Mouse (Mus musculus) forebrain, embryonic 14.5 days (tissue): ENCODE measurements around the gene Dguok. TPM values are rescaled to one million over a fixed set of nuclear protein-coding genes. Genes with fewer than 3 reads are reported as not detected.

Experiments used
- ATAC-seq: fragments of 200-750 bp; cut with Nextera tagmentation; 2 replicates; pipeline ENCODE4 v1.8.0; 2017; ENCODE audit warnings: mild to moderate bottlenecking, moderate library complexity
- DNase-seq: peaks from one replicate; pipeline ENCODE4 v3.0.0-alpha.2; 2015; ENCODE audit warnings: low spot score
- H3K27ac ChIP-seq: fragments of 300-500 bp; sonication (generic); 2 replicates; pipeline ENCODE4 v1.5.1; 2014; ENCODE audit warnings: low read depth, mild to moderate bottlenecking, control low read depth, low read length, moderate library complexity
- H3K27me3 ChIP-seq: fragments of 300-500 bp; sonication (generic); replicated peaks from 2 replicates; pipeline ENCODE4 v1.6.1; 2014; ENCODE audit warnings: low read length, control low read depth, mixed read lengths; ENCODE audit not compliant: control insufficient read depth, insufficient read depth
- H3K36me3 ChIP-seq: fragments of 300-500 bp; sonication (generic); 2 replicates; pipeline ENCODE4 v1.6.1; 2014; ENCODE audit warnings: low read length, control low read depth; ENCODE audit not compliant: control insufficient read depth, insufficient read depth
- H3K4me1 ChIP-seq: fragments of 300-500 bp; sonication (generic); 2 replicates; pipeline ENCODE4 v1.6.1; 2014; ENCODE audit warnings: antibody characterized with exemption, low read length, control low read depth; ENCODE audit not compliant: control insufficient read depth, insufficient read depth
- H3K4me2 ChIP-seq: fragments of 300-500 bp; sonication (generic); 2 replicates; pipeline ENCODE4 v1.6.1; 2014; ENCODE audit warnings: mild to moderate bottlenecking, control low read depth, low read length
- H3K4me3 ChIP-seq: fragments of 300-500 bp; sonication (generic); 2 replicates; pipeline ENCODE4 v1.5.1; 2014; ENCODE audit warnings: low read depth, low read length, control low read depth
- H3K9ac ChIP-seq: fragments of 300-500 bp; sonication (generic); 2 replicates; pipeline ENCODE4 v1.6.1; 2014; ENCODE audit warnings: mild to moderate bottlenecking, low read length, control low read depth, moderate library complexity
- H3K9me3 ChIP-seq: fragments of 300-500 bp; sonication (generic); replicated peaks from 2 replicates; pipeline ENCODE4 v1.6.1; 2016; ENCODE audit warnings: low read length, control low read depth, mixed read lengths; ENCODE audit not compliant: control insufficient read depth
- WGBS: fragments of 180-500 bp; shearing (Covaris S2); extraction: QIAGEN DNeasy Blood & Tissue Kit; methylation state at CpG from one replicate; pipeline ENCODE4 v1.1.7; 2014; 5-methylcytosine and 5-hydroxymethylcytosine counted together
- polyA plus RNA-seq: library from polyadenylated mRNA; unstranded; fragments of >200 nt; fragmentation: Nextera tagmentation; extraction: Ambion mirVana; gene quantifications from 2 replicates; pipeline ENCODE4 v1.2.1, GENCODE M21; 2014

Gene Dguok
- polyA plus RNA-seq, 1 experiment from 2014 or later = 71.1 TPM

DNA sequence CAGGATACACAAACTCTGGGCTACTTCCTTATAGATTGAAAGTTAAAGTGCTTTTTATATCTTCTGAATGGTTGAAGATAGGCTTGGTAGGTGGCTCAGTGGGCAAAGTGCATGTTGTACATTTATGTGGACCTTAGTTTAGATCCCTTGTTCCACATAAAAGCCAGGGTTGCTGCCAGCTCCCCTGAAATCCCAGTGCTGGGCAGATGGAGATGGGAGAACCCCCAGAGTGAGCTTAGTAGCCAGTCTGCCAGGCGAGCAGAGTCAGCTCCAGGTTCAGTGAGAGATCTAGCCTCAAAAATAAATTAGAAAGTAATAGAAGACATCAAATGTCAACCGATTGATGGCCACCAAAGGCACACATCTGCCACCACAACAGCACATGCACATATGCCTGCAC is 25.8 kb upstream of the Dguok start:
- Histone ChIP-seq H3K9me3 (no peaks in the 10 kb centered on the region), H3K4me2 (no peak overlapping the region), H3K4me3 (no peak overlapping the region), H3K27me3 (no peaks in the 10 kb centered on the region), H3K36me3 (no peaks in the 10 kb centered on the region), H3K4me1 (no peaks in the 10 kb centered on the region), H3K9ac (no peak overlapping the region), H3K27ac (no peak overlapping the region)
- ATAC-seq (no peak), DNase-seq (no peak)
- WGBS = 70% methylated on average over 2 of the region's 2 CpGs

DNA sequence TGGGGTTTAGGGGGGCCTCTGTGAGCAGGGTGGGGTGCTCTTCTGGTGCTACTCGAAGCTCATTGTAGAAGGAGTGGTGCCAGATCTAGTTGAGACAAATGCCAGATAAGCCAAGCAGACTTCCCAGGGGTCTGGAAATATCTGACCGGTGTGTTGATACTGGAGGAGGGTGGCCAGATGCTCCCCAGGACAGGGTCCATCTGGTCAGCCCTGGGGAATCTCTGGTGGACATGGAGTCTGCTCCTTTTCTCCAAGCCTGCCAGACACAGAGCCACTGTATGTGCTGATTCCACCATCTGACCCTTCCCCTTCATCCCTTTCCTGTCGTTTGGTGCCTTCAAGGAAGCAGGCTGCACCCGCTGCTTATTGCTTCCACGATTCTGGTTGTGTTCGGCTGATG is 16.4 kb upstream of the Dguok start:
- no peaks in the 10 kb centered on the region for H3K27me3 ChIP-seq
- no peaks in the 10 kb centered on the region for H3K4me1 ChIP-seq
- no peak overlapping the region for H3K4me2 ChIP-seq
- 78% methylated on average over 6 of the region's 6 CpGs for WGBS
- ATAC-seq = no peak
- H3K36me3 ChIP-seq = no peaks in the 10 kb centered on the region
- no peaks in the 10 kb centered on the region for H3K9me3 ChIP-seq
- no peak overlapping the region for H3K4me3 ChIP-seq
- DNase-seq = no peak
- no peak overlapping the region for H3K27ac ChIP-seq
- H3K9ac ChIP-seq = no peak overlapping the region

DNA sequence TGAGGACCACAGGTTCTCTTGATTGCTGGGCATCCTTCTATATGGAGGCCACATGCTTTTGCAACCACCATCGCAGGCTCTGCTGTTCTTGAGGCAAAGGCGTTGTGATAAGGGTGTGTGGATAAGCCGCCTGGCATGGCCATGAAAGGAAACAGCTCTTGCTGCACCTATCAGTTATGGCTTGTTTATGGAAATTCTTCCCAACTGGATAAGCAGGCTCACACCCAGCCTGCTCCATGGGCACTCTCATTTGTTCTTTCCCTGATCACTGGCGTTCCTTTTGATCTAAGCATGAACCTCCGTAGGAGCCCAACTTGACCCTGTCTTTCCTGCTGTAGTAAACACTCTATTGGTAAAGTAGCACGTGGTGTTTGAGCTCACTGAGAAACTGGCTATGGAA is 15.0 kb upstream of the Dguok start:
- DNase-seq = no peak
- Histone ChIP-seq H3K9me3 (no peaks in the 10 kb centered on the region), H3K36me3 (no peaks in the 10 kb centered on the region), H3K4me1 (no peaks in the 10 kb centered on the region), H3K27ac (no peak overlapping the region), H3K27me3 (no peaks in the 10 kb centered on the region), H3K4me3 (no peak overlapping the region), H3K4me2 (no peak overlapping the region), H3K9ac (no peak overlapping the region)
- whole genome bisulfite sequencing = 77% methylated on average over 6 of the region's 6 CpGs
- no peak for ATAC-seq

DNA sequence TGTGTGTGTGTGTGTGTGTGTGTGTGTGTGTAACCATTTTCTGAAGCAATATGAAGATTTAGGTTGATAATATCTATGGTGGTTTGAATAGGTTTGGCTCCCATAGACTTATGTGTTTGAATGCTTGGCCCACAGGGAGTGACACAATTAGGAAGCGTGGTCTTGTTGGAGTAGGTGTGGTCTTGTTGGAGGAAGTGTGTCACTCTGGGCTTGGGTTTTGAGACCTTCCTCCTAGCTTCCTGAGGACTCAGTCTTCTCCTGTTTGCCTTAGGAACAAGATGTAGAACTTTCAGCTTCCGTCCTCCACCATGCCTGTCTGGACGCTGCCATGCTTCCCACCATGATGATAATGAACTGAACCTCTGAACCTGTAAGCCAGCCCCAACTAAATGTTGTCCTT is 11.9 kb upstream of the Dguok start:
- H3K27me3 ChIP-seq = 0 out of 2 replicates have a peak, but pooled peaks cover 5% of the 10 kb centered on the region
- WGBS = 85% methylated on average over 3 of the region's 3 CpGs
- H3K4me3 ChIP-seq = no peak overlapping the region
- H3K36me3 ChIP-seq = no peaks in the 10 kb centered on the region
- DNase-seq (no peak), ATAC-seq (no peak)
- H3K27ac ChIP-seq = no peak overlapping the region
- no peak overlapping the region for H3K9ac ChIP-seq
- H3K4me1 ChIP-seq = no peaks in the 10 kb centered on the region
- H3K9me3 ChIP-seq = no peaks in the 10 kb centered on the region
- no peak overlapping the region for H3K4me2 ChIP-seq

DNA sequence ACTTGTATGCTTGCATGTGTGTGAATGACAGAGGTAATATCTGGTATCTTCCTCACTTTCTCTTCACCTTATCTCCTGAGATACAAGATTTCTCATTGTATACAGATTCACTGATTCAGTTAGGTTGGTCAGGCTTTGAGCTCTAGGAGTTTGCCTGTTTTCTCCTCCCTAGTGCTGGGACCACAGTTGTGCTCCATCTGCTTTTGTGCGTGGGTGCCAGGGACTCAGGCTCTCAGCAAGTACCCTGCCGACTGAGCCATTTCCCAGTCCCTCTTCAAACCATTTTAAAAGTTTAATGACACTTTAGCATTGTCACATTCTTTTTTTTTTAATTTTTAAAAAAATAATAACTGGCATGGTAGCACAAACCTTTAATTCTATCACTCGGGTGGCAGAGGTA is 8.4 kb upstream of the Dguok start:
- Histone ChIP-seq H3K36me3 (no peaks in the 10 kb centered on the region), H3K4me2 (no peak overlapping the region), H3K9me3 (no peaks in the 10 kb centered on the region), H3K4me3 (no peak overlapping the region), H3K27me3 (0 out of 2 replicates have a peak, but pooled peaks cover 5% of the 10 kb centered on the region), H3K9ac (no peak overlapping the region), H3K27ac (no peak overlapping the region), H3K4me1 (no peaks in the 10 kb centered on the region)
- WGBS = 74% methylated on average over 3 of the region's 3 CpGs
- no peak for DNase-seq
- no peak for ATAC-seq

DNA sequence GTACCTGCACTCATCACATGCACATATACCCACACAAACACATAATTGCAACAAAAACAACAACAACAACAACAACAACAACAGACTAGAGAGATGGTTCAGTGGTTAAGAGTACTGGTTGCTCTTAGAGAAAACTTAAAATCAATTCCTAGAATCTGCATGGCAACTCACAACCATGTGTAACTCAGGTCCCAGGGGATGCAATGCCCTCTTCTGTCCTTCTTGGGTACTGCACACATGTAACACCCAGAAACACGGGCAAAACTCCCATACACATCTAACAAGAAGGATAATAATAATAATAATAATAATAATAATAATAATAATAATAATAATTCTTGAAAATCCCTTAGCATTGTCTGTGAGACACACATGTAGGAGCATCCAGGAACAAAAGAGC is 5.7 kb upstream of the Dguok start:
- ATAC-seq (peak; percentile 52; the same call in 1 of the 2 replicates), DNase-seq (peak; percentile 74)
- Histone ChIP-seq H3K4me2 (no peak overlapping the region), H3K27ac (no peak overlapping the region), H3K36me3 (no peaks in the 10 kb centered on the region), H3K9ac (no peak overlapping the region), H3K4me1 (no peaks in the 10 kb centered on the region; the same call in 1 of the 2 replicates), H3K9me3 (no peaks in the 10 kb centered on the region), H3K27me3 (0 out of 2 replicates have a peak, but pooled peaks cover 5% of the 10 kb centered on the region), H3K4me3 (no peak overlapping the region)
- 16% methylated on average over 1 of the region's 1 CpGs for WGBS

DNA sequence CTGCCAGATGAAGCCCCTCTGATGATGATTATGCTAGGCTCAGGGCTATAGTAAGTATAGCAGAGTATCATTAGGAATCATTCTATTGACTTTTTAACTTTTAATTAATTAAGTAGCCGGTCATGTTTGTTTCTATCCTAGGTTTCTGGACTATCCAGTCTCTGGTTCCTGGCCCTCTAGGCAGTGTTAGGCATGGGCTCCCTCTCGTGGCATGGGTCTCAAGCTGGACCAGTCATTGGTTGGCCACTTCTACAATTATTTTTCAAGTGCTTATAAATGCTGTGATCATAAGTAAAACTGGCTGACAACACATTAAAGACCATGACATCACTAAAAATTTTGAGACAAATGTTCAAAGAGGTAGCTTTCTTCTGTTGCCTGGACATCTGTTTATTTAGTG is 3.4 kb upstream of the Dguok start:
- Histone ChIP-seq H3K9ac (no peak overlapping the region), H3K27me3 (no peaks in the 10 kb centered on the region), H3K4me3 (no peak overlapping the region), H3K4me2 (no peak overlapping the region), H3K36me3 (no peaks in the 10 kb centered on the region), H3K9me3 (no peaks in the 10 kb centered on the region), H3K4me1 (peaks cover 10% of the 10 kb centered on the region), H3K27ac (no peak overlapping the region)
- no peak for ATAC-seq
- DNase-seq = no peak
- 61% methylated on average over 2 of the region's 2 CpGs for WGBS

DNA sequence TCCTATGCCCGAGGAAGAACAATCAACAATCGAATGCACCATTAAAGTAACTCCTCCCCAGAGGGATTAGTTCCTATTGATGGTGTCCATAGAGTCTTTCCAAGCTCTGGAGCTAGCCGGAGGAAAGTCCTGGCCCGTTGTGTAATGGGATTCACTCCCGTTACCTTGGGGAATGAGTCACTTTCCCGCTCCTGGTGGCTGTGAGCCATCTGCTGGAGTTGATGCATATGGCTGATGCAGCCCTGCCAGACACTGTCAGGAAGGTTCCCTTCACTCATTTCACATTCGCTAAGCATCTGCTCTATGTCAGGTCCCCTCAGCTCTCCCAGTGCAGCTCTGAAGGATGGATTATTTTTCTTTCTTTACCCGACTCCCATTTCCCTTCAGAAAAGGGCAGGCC is 2.7 kb upstream of the Dguok start:
- Histone ChIP-seq H3K9me3 (no peaks in the 10 kb centered on the region), H3K4me1 (peaks cover 10% of the 10 kb centered on the region), H3K4me2 (no peak overlapping the region), H3K36me3 (no peaks in the 10 kb centered on the region), H3K27ac (no peak overlapping the region), H3K4me3 (no peak overlapping the region), H3K9ac (peak overlapping the region; percentile 22; the same call in 1 of the 2 replicates), H3K27me3 (no peaks in the 10 kb centered on the region)
- ATAC-seq (no peak), DNase-seq (peak; percentile 53)
- 44% methylated on average over 8 of the region's 8 CpGs for WGBS

DNA sequence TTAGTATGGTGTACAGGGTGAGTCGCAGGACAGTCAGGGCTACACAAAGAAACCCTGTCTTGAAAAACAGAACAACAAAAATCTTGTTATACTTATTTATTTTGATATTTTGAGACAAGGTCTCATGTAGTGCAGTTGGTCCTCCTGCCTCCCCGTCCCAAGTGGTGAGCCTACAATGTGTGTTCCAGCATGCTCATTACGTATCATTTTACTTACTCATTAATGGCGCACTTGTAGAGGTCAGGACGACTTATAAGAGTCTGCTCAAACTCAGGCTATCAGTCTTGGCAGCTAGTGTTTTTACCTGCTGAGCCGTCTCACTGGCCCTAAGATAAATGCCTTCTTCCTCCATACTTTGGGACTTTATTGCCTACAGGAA is 388 bp upstream of the Dguok start:
- ATAC-seq = peak; percentile 33; the same call in 1 of the 2 replicates
- H3K36me3 ChIP-seq = 0 out of 2 replicates have a peak, but pooled peaks cover 4% of the 10 kb centered on the region

More for the DNA sequence above, 388 bp upstream of the Dguok start:
- peak overlapping the region; percentile 95 for H3K27ac ChIP-seq
- peak overlapping the region; percentile 78 for H3K4me2 ChIP-seq
- H3K27me3 ChIP-seq = no peaks in the 10 kb centered on the region
- DNase-seq = peak; percentile 12
- peaks cover 10% of the 10 kb centered on the region for H3K4me1 ChIP-seq
- H3K4me3 ChIP-seq = peak overlapping the region; percentile 79
- no peaks in the 10 kb centered on the region for H3K9me3 ChIP-seq
- H3K9ac ChIP-seq = peak overlapping the region; percentile 84
- WGBS = 36% methylated on average over 6 of the region's 6 CpGs
